Mouse (Mus musculus) gastrocnemius, adult 2 months (tissue): ENCODE data around the gene Kcnj12. TPM values are rescaled to one million over a fixed set of nuclear protein-coding genes. Genes with fewer than 3 reads are reported as not detected.

ENCODE experiments used
- DNase-seq: peaks from one replicate; pipeline ENCODE4 v3.0.0; 2022
- H3K27ac ChIP-seq: fragments of 200-600 bp; 2 replicates; pipeline ENCODE4 v1.8.1; 2022; ENCODE audit warnings: mild to moderate bottlenecking
- H3K4me3 ChIP-seq: fragments of 200-600 bp; 2 replicates; pipeline ENCODE4 v1.8.1; 2022; ENCODE audit warnings: mild to moderate bottlenecking, moderate library complexity
- CTCF ChIP-seq: fragments of 200-600 bp; IDR thresholded peaks from 2 replicates; pipeline ENCODE4 v1.8.1; 2022; ENCODE audit warnings: antibody characterized with exemption, mild to moderate bottlenecking, moderate library complexity
- intact Hi-C: fragments of 180-260 bp; cut with DNase I; formaldehyde crosslinking; loops from one replicate; pipeline ENCODE4 v1.15.1; 2025
- total RNA-seq, 2 experiments: library from RNA; stranded (reverse); gene quantifications; 2 replicates each; pipeline ENCODE4 v1.2.3; 2021

The Kcnj12 gene
- total RNA-seq, 2 experiments from 2014 or later: 50.4 to 65.8 TPM

DNA sequence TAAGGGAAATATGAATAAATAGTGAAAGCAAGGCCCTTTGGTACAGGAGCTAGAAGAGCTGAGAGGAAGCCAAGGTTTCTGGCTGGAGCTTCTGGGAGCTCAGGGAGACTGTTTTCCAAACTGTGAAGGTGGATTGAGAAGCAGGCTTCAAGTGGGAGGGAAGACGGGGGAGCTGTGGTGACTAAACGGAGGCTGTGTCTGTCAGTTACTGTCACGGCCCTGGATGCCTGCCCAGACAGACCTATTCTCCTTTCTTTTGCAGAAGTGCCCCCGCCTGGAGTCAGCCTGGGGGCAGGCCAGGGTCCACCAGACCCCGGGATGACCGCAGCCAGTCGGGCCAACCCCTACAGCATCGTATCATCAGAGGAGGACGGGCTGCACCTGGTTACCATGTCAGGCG lies 46.5 kb downstream of the Kcnj12 start:
- intact Hi-C loops: no loop called here
- H3K27ac ChIP-seq: no peak overlapping the region
- H3K4me3 ChIP-seq: no peak overlapping the region
- no peak for DNase-seq
- TF ChIP-seq CTCF: no peak

DNA sequence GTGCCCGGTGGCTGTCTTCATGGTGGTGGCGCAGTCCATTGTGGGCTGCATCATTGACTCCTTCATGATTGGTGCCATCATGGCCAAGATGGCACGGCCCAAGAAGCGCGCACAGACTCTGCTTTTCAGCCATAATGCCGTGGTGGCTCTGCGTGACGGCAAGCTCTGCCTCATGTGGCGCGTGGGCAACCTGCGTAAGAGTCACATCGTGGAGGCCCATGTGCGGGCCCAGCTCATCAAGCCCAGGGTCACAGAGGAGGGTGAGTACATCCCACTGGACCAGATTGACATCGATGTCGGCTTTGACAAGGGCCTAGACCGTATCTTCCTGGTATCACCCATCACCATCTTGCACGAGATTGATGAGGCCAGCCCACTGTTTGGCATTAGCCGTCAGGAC lies 47.3 kb downstream of the Kcnj12 start:
- no peak overlapping the region for H3K4me3 ChIP-seq
- TF ChIP-seq CTCF: no peak
- DNase-seq: no peak
- H3K27ac ChIP-seq: no peak overlapping the region
- intact Hi-C loops: no loop called here

DNA sequence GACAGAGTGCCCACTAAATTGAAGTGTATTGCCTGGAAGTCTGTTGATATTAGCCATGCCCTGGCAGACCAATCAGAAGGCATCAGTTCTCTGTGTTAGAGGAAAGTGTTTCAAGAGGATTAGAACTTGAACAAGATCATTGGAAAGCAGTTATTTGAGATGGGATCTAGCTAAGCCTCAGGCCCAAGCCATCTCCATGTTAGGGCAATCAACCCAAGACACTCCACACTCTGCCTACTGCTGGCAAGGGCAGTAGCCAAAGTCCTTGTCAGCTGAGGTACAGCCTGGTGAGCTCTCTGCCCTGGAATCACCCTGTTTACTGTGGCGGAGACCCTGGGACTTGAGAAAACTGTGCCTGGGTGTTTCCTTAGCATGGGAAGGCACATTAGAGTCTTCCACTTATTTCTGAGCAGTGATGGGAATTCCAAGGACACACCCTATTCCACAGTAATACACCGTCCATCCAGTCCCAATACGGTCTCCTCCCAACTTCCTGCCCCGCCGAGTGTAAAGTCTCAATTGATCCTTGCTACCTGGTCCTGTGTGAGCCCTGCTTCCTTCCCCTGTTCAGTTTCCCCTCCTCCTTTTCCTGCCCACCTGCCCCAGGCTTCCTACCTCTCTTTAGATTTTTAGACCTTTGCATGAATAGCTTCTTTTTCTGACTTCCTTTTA lies 52.4 kb downstream of the Kcnj12 start:
- H3K4me3 ChIP-seq: no peak overlapping the region
- intact Hi-C loops: no loop called here
- no peak for TF ChIP-seq CTCF
- peak overlapping the region; percentile 32; the same call in 1 of the 2 replicates for H3K27ac ChIP-seq
- DNase-seq: no peak

DNA sequence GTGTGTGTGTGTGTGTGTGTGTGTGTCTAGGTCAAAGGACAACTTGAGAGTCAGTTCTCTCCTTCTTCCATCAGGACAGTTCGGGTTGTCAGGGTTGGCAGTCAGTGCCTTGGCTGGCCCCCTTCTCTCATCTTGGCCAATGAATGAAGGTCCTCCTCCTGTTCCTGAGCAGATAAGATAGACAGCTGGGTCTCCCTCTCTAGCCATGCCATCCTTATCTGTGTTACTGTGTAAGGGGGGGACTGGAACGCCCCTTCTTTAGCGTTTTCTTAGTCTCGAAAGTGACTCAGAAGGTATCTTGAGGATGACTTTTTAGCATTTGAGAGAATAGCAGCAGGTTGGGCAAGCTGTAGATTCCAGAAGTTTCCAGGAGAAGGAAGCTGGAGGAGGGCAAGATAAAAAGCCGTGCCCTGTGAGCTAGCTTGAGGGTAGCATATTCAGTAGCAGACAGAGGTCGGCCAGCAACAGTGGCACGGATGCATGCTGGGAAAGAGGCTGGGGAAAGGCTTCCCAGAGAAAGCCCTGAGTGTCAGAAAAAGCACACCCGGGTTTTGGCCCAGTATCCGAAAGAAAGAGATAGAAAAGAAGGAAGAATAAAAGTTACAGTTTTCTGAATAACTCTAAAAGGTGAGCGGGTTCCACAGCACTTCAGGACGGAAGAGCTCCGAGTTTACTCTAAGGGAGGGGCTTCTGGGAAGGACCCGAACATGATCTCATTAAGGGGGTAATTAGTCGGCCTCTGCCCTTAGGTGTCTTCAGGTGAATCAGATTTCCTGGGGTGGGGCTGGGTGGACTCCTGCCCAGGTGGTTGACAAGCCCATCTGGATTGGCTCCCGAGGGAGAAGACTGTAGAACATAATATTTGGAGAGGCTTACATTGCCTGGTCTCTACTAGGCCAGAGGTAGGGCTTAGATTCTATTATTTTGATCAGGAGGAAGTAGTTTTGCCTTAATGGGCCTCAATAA lies 53.3 kb downstream of the Kcnj12 start:
- H3K27ac ChIP-seq: no peak overlapping the region
- H3K4me3 ChIP-seq: no peak overlapping the region
- TF ChIP-seq CTCF: no peak
- intact Hi-C loops: no loop called here
- DNase-seq: no peak

DNA sequence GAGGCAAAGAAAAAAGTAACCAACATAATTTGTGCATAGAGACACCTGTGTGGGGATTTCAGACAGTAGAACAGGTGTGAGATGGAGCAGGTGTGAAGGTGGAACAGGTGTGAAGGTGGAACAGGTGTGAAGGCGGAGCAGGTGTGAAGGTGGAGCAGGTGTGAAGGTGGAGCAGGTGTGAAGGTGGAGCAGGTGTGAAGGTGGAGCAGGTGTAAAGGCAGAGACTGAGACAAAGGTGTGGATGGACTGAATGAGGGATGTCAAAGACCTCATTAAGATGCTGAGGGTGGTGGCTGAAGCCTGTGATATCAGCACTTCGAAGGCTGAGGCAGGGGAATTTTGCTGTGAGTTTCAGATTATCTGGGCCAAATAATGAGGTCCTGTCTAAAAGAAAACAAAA lies 59.3 kb downstream of the Kcnj12 start:
- intact Hi-C loops: no loop called here
- no peak for TF ChIP-seq CTCF
- Histone ChIP-seq H3K27ac (no peak overlapping the region), H3K4me3 (no peak overlapping the region)
- DNase-seq: no peak

DNA sequence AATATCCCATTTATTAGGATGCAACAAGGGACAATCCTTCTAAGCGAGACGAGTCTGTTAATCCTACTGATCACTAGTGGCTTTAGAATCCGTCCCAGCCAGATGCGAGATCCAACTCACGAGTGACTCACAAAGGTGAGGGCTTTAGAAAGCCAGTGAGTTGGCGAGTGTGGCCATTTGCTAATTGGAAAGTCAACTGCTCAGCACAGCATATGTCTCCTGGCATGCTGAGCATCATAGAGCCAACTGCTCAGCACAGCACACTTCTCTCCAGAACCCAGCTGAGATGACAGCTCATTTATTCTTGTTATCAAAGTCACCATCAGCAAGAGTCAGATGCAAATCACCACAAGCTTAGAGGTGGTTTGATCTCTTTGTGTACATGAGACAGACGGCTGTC lies 67.8 kb downstream of the Kcnj12 start:
- no peak for DNase-seq
- Histone ChIP-seq H3K4me3 (no peak overlapping the region), H3K27ac (no peak overlapping the region)
- TF ChIP-seq CTCF: no peak
- intact Hi-C loops: loop anchor here (5.0 kb wide), 2 partner anchors 48 to 393 kb away; partner anchors contain the start of gene Llgl1

DNA sequence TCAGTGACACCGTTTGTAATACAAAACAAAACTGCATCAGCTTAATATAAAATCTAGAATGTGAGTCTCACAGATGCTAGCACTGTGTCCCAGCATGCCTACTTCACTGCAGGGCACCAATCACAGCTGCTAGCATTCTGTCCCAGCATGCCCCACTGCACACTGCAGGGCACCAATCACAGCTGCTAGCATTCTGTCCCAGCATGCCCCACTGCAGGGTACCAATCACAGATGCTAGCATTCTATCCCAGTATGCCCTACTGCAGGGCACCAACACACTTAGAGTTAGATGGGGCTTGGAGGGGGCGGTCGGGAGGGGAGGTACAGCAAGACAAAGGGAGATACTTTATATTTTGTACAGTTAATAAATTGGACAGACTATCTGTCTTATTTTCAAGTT lies 68.8 kb downstream of the Kcnj12 start:
- intact Hi-C loops: loop anchor here (1.0 to 5.0 kb wide), 3 partner anchors 49 to 394 kb away; partner anchors contain the start of gene Llgl1
- H3K4me3 ChIP-seq: no peak overlapping the region

DNA sequence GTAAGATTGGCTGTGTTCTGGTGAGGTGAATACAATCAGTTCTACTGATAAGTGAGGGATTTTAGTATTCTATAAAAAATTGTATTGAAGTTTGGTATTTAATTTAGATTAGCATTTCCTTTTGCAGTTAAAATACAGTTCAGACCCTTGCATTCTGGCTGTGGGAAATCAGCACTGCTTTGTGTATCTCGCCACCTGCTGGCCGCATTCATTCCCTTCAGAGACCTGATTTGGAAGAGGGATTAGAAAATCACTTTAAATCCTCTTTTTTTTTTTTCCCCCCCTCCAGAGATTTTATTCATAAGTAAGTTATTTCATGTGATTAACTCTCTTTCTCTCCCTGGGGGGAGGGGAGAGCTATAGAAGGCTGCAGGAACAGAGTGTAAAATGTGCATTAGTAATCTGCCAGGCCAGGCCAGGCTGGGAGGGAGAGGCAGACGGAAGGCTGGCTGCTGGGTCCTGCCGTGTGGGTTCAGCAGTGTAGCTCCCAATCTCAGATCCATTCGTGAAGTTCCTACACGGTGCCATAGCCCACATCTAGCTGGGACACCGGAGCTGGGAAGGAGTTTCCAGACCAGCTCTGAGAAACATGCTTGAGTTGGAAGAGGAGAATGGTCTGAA lies 69.4 kb downstream of the Kcnj12 start:
- H3K27ac ChIP-seq: peak overlapping the region; percentile 53; the same call in 1 of the 2 replicates
- intact Hi-C loops: loop anchor here (1.0 to 5.0 kb wide), 3 partner anchors 49 to 394 kb away; partner anchors contain the start of gene Llgl1
- DNase-seq: peak; percentile 80
- H3K4me3 ChIP-seq: no peak overlapping the region
- peak; percentile 90 for TF ChIP-seq CTCF

More for the DNA sequence above, 68.8 kb downstream of the Kcnj12 start:
- H3K27ac ChIP-seq: no peak overlapping the region
- no peak for TF ChIP-seq CTCF
- DNase-seq: no peak

DNA sequence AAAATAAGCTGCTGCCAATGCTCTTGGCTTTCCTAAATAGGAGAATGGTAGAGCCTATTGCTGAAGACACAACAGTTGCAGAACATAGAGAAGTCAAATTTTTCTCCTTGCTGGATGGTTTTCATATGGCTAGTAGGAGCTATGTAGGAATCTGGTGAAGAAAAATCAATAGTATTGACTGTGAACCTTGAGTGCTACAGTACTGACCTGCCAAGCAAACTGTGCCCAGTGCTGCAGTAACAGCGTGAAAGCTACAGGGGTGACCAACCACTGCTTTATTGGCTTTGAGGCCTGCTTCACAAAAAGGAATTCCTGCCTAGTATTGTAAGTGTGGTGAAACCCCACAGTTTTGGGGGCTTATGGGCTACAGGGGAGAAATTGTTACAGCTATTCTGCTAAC lies 75.7 kb downstream of the Kcnj12 start:
- Histone ChIP-seq H3K27ac (no peak overlapping the region), H3K4me3 (no peak overlapping the region)
- intact Hi-C loops: no loop called here
- DNase-seq: no peak
- no peak for TF ChIP-seq CTCF

DNA sequence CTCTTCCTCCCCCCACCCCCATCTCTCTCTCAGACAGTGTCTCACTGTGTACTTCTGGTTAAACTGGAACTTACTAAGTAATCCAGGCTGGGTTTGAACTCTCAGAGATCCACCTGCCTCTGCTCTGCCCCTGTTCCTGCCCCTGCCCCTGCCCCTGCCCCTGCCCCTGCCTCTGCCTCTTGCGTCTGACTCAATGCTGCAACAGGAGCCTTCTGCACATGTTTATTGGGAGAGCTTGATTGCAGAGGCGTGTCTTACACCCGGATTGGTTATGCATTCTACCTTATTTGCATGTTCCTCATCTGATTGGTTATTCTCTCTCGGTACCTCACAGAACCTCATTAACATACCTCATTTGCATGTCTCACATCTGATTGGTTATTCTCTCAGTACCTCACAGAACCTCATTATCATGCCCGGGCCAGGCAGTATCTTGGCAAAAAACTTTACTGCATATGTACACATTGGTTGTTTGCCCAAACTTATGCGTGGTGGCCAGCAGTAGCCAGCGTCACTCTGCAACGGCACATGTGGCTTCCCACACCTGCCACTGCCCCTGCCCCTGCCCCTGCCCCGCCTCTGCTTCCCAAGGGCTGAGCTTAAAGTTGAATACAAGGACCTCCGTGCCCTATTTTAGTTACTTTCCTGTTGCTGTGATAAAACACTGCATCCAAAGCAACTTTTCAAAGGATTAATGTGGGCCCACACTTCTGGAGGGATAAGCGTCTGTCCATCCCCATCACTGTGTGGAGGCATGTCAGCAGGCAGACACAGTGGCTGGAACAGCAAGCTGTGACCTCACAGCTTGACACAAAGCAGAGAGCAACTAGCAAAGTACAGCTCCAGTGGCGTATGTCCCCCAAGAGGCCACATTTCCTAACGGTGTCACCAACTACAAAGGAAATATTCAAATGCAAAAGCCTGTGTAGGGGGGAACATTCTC lies 80.3 kb downstream of the Kcnj12 start:
- Histone ChIP-seq H3K27ac (no peak overlapping the region), H3K4me3 (no peak overlapping the region)
- no peak for DNase-seq
- intact Hi-C loops: loop anchor here (5.0 to 10.0 kb wide), 2 partner anchors 312 to 610 kb away; no protein-coding TSS in a partner anchor
- no peak for TF ChIP-seq CTCF

DNA sequence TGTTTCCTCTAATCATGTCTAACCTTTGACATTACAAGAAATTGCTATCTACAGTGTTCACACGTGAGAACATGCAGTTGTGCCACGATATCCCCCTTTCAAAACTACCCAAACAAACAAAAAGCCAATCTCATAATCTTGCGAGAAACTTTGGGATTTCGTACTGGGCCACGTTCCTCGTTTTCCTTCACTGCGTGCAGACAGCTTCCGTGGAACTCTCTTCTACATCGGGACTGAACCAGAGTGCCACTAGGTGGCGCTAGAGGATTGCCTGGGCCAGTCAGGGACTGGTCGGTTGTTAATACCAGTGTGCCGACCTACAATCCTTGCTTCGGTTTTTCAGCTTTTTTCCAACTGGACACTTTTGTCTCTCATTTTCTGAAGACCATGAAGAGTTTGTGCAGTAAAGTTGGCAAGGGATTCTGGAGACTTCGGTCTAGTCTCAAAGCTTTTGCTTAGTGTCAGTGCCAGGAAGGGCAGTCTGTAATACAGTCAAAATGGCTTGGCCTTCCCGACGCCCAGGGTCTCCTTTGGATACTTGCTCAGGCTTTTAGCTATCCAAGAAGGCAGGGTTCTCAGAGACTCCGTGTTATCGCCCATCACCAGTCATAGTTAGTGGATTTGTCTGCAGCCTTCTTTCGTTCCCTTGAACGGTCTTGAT lies 82.0 kb downstream of the Kcnj12 start:
- peak; percentile 91 for DNase-seq
- no peak; the same call in none of the 2 replicates for TF ChIP-seq CTCF
- intact Hi-C loops: loop anchor here (5.0 to 10.0 kb wide), 2 partner anchors 310 to 608 kb away; no protein-coding TSS in a partner anchor
- Histone ChIP-seq H3K27ac (0 out of 2 replicates have a peak overlapping the region, but pooled peaks have one; percentile 24), H3K4me3 (peak overlapping the region; percentile 35)
